Mouse (Mus musculus) thymus, adult 2 months (tissue): ENCODE measurements around the gene Atf4.

Experiments used
- CTCF ChIP-seq: fragments of 200-500 bp; IDR thresholded peaks from 2 replicates; pipeline ENCODE4 v1.5.1; 2012; ENCODE audit warnings: mild to moderate bottlenecking, control low read depth, low read length, moderate library complexity, borderline replicate concordance; ENCODE audit not compliant: control insufficient read depth, poor library complexity, insufficient read depth; ENCODE audit errors: extremely low read depth
- POLR2A ChIP-seq: fragments of 200-500 bp; IDR thresholded peaks from 2 replicates; pipeline ENCODE4 v1.6.1; 2012; ENCODE audit warnings: mild to moderate bottlenecking, low read length, control low read depth, moderate library complexity; ENCODE audit not compliant: control insufficient read depth, poor library complexity, insufficient read depth; ENCODE audit errors: extremely low read depth

GRCm38 (mm10) chr15:80233733-80234509 is 21.1 kb upstream of the Atf4 start, which contains the start of gene Mief1:
- peak; percentile 77 for TF ChIP-seq CTCF
- peak; percentile 75 for TF ChIP-seq POLR2A
